Mouse (Mus musculus) C2C12 (cell line): ENCODE measurements around the gene Chkb. TPM values are rescaled to one million over a fixed set of nuclear protein-coding genes. Genes with fewer than 3 reads are reported as not detected.

ENCODE experiments used
- H3K27me3 ChIP-seq: one replicate; pipeline ENCODE4 v1.6.1; 2011; ENCODE audit not compliant: control insufficient read depth, insufficient read depth, insufficient read length
- H3K36me3 ChIP-seq: one replicate; pipeline ENCODE4 v1.6.1; 2011; ENCODE audit not compliant: control insufficient read depth, insufficient read depth
- H3K4me3 ChIP-seq: one replicate; pipeline ENCODE4 v1.5.1; 2011; ENCODE audit warnings: mild to moderate bottlenecking, control low read depth; ENCODE audit not compliant: poor library complexity, insufficient read depth, severe bottlenecking
- H3K79me2 ChIP-seq: one replicate; pipeline ENCODE4 v1.6.1; 2011; ENCODE audit not compliant: control insufficient read depth, insufficient read depth
- H3K79me3 ChIP-seq: one replicate; pipeline ENCODE4 v1.6.1; 2011; ENCODE audit warnings: low read depth, control low read depth
- H3ac ChIP-seq: one replicate; pipeline ENCODE3; 2011; ENCODE audit warnings: low read depth; ENCODE audit not compliant: control insufficient read depth, insufficient read length
- CEBPB ChIP-seq: IDR thresholded peaks from one replicate; pipeline ENCODE4 v1.6.1; 2011; ENCODE audit warnings: low read depth, mild to moderate bottlenecking, control low read depth, moderate library complexity
- CTCF ChIP-seq: IDR thresholded peaks from one replicate; pipeline ENCODE4 v1.5.1; 2011; ENCODE audit not compliant: control insufficient read depth, insufficient read depth, insufficient read length
- FOSL1 ChIP-seq: IDR thresholded peaks from one replicate; pipeline ENCODE4 v1.8.0; 2011; ENCODE audit warnings: mild to moderate bottlenecking, low read length; ENCODE audit not compliant: poor library complexity, insufficient read depth, severe bottlenecking
- MAX ChIP-seq: IDR thresholded peaks from one replicate; pipeline ENCODE4 v1.6.1; 2011; ENCODE audit warnings: mild to moderate bottlenecking, control low read depth
- MYOD1 ChIP-seq: IDR thresholded peaks from one replicate; pipeline ENCODE4 v1.6.1; 2011; ENCODE audit warnings: low read depth; ENCODE audit not compliant: control insufficient read depth, insufficient read length
- MYOG ChIP-seq: IDR thresholded peaks from one replicate; pipeline ENCODE4 v1.6.1; 2011; ENCODE audit not compliant: control insufficient read depth, insufficient read length; ENCODE audit errors: extremely low read depth
- USF1 ChIP-seq: IDR thresholded peaks from one replicate; pipeline ENCODE4 v1.6.1; 2011; ENCODE audit warnings: low read depth, mild to moderate bottlenecking, control low read depth, moderate library complexity
- polyA plus RNA-seq: library from polyadenylated mRNA; unstranded; fragments of >200 nt; fragmentation: generic; extraction: Trizol; gene quantifications from one replicate; pipeline ENCODE4 v1.2.1, GENCODE M21; 2012; ENCODE audit warnings: missing spikeins

Chkb gene
- polyA plus RNA-seq, 1 experiment = 47.1 TPM

- peaks cover 72% of the 10 kb centered on the region for H3K27me3 ChIP-seq
- H3K79me2 ChIP-seq = no peaks in the 10 kb centered on the region
- H3ac ChIP-seq = no peak overlapping the region
- no peaks in the 10 kb centered on the region for H3K36me3 ChIP-seq
- no peak for TF ChIP-seq MYOG
- no peak for TF ChIP-seq USF1
- TF ChIP-seq MAX = peak; percentile 58
- no peaks in the 10 kb centered on the region for H3K79me3 ChIP-seq
- H3K4me3 ChIP-seq = no peak overlapping the region
Measured at GRCm38 (mm10) chr15:89452906-89453864, 23.5 kb upstream of the Chkb start.

- Histone ChIP-seq H3K79me3 (no peaks in the 10 kb centered on the region), H3ac (no peak overlapping the region), H3K36me3 (no peaks in the 10 kb centered on the region), H3K79me2 (no peaks in the 10 kb centered on the region), H3K27me3 (peaks cover 4% of the 10 kb centered on the region), H3K4me3 (no peak overlapping the region)
- TF ChIP-seq MAX (no peak), CTCF (no peak), USF1 (no peak), CEBPB (no peak), MYOD1 (no peak), FOSL1 (no peak), MYOG (no peak)
Measured at GRCm38 (mm10) chr15:89442486-89443070, 12.9 kb upstream of the Chkb start.

DNA sequence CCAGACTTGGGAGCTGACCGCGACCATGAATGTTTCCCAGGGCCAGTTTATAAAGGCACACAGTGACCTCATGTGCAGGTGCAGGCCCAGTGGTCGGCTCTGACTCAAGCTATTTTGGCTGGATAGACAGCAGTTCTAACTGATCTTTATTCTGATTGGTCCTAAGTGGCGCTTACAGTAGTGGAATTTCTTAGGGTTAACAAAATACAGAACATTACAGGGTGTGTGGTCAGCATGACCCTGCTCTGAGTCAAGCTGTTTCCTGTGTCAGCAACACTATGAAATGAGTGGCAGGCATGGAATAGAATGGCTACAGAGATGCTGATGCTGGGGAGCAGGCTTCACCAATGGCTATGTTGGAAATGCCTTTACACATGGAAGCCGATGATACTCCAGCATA, 6.2 kb upstream of the Chkb start:
- Histone ChIP-seq H3K27me3 (no peaks in the 10 kb centered on the region), H3ac (no peak overlapping the region), H3K79me2 (no peaks in the 10 kb centered on the region), H3K36me3 (no peaks in the 10 kb centered on the region), H3K4me3 (no peak overlapping the region), H3K79me3 (no peaks in the 10 kb centered on the region)
- TF ChIP-seq MAX (no peak), USF1 (no peak), MYOD1 (peak; percentile 48), CTCF (no peak), FOSL1 (peak; percentile 50), CEBPB (peak; percentile 11), MYOG (no peak)

DNA sequence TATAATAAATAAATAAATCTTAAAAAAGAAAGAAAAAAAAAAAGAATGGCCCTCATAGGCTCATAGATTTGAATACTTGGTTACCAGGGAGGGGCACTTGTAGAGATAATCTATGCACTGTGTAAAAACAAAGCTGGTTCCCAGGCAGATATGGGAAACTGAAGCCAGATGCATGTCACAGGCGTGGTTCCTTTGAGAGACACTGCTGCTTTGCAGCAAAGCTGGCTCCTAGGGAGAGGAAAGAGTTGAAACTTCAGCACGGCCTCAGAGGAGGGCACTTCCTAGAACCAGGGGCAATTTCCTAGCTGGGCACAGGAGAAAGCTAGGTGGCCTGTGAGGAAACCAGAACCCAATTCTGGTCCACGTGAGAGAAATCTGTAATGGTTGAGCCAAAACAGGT, 4.4 kb upstream of the Chkb start:
- no peaks in the 10 kb centered on the region for H3K79me3 ChIP-seq
- H3K79me2 ChIP-seq = peaks cover 3% of the 10 kb centered on the region
- H3K4me3 ChIP-seq = no peak overlapping the region
- H3K36me3 ChIP-seq = no peaks in the 10 kb centered on the region
- H3K27me3 ChIP-seq = no peaks in the 10 kb centered on the region
- H3ac ChIP-seq = no peak overlapping the region
- no peak for TF ChIP-seq USF1
- TF ChIP-seq CTCF = no peak
- TF ChIP-seq MAX = no peak
- no peak for TF ChIP-seq FOSL1
- TF ChIP-seq MYOG = no peak
- TF ChIP-seq CEBPB = no peak

GRCm38 (mm10) chr15:89432946-89433345, 3.2 kb upstream of the Chkb start:
- no peaks in the 10 kb centered on the region for H3K27me3 ChIP-seq
- H3K4me3 ChIP-seq = no peak overlapping the region
- peaks cover 15% of the 10 kb centered on the region for H3K79me2 ChIP-seq
- no peak for TF ChIP-seq USF1
- TF ChIP-seq MYOG = no peak
- no peak for TF ChIP-seq MAX
- TF ChIP-seq FOSL1 = no peak
- TF ChIP-seq CEBPB = no peak
- no peak for TF ChIP-seq MYOD1
- no peak for TF ChIP-seq CTCF
- H3ac ChIP-seq = no peak overlapping the region
- no peaks in the 10 kb centered on the region for H3K36me3 ChIP-seq
- H3K79me3 ChIP-seq = peaks cover 9% of the 10 kb centered on the region

- H3ac ChIP-seq = no peak overlapping the region
- peaks cover 17% of the 10 kb centered on the region for H3K79me2 ChIP-seq
- H3K27me3 ChIP-seq = no peaks in the 10 kb centered on the region
- H3K79me3 ChIP-seq = peaks cover 9% of the 10 kb centered on the region
- no peak overlapping the region for H3K4me3 ChIP-seq
- peaks cover 1% of the 10 kb centered on the region for H3K36me3 ChIP-seq
- TF ChIP-seq MAX (no peak), USF1 (no peak), FOSL1 (no peak), MYOG (no peak), CEBPB (no peak), CTCF (no peak), MYOD1 (no peak)
Measured at GRCm38 (mm10) chr15:89431806-89432205, 2.1 kb upstream of the Chkb start.
